Mouse (Mus musculus) embryonic facial prominence, embryonic 14.5 days (tissue): ENCODE data around the gene Carns1. TPM values are rescaled to one million over a fixed set of nuclear protein-coding genes. Genes with fewer than 3 reads are reported as not detected.
"Not testable (repeated sequence)": the region's sequence is repeated elsewhere in the genome, so short reads cannot be mapped to it uniquely, and the experiment has no call there.

ENCODE experiments used
- ATAC-seq: fragments of 200-750 bp; cut with Nextera tagmentation; 2 replicates; pipeline ENCODE4 v1.8.0; 2017; ENCODE audit warnings: low read depth, moderate number of reproducible peaks, moderate TSS enrichment
- DNase-seq: peaks from one replicate; pipeline ENCODE4 v3.0.0-alpha.2; 2015; ENCODE audit warnings: low spot score
- H3K27ac ChIP-seq: fragments of 300-500 bp; sonication (generic); replicated peaks from 2 replicates; pipeline ENCODE4 v1.5.1; 2014; ENCODE audit warnings: low read depth, mild to moderate bottlenecking, low read length, moderate library complexity
- H3K27me3 ChIP-seq: fragments of 300-500 bp; sonication (generic); replicated peaks from 2 replicates; pipeline ENCODE4 v1.6.1; 2014; ENCODE audit warnings: low read length; ENCODE audit not compliant: control insufficient read depth, insufficient read depth
- H3K36me3 ChIP-seq: fragments of 300-500 bp; sonication (generic); 2 replicates; pipeline ENCODE4 v1.6.1; 2014; ENCODE audit warnings: low read length, mixed read lengths; ENCODE audit not compliant: control insufficient read depth, insufficient read depth
- H3K4me1 ChIP-seq: fragments of 300-500 bp; sonication (generic); 2 replicates; pipeline ENCODE4 v1.6.1; 2014; ENCODE audit warnings: antibody characterized with exemption, low read length; ENCODE audit not compliant: control insufficient read depth, insufficient read depth
- H3K4me2 ChIP-seq: fragments of 300-500 bp; sonication (generic); 2 replicates; pipeline ENCODE4 v1.6.1; 2014; ENCODE audit warnings: low read depth, mild to moderate bottlenecking, low read length, moderate library complexity, mixed read lengths
- H3K4me3 ChIP-seq: fragments of 300-500 bp; sonication (generic); 2 replicates; pipeline ENCODE4 v1.5.1; 2014; ENCODE audit warnings: low read depth, mild to moderate bottlenecking, low read length
- H3K9ac ChIP-seq: fragments of 300-500 bp; sonication (generic); 2 replicates; pipeline ENCODE4 v1.6.1; 2014; ENCODE audit warnings: low read depth, mild to moderate bottlenecking, low read length, moderate library complexity, mixed read lengths
- H3K9me3 ChIP-seq: fragments of 300-500 bp; sonication (generic); 2 replicates; pipeline ENCODE4 v1.6.1; 2016; ENCODE audit warnings: low read length; ENCODE audit not compliant: control insufficient read depth
- WGBS: fragments of 180-500 bp; shearing (Covaris S2); extraction: QIAGEN DNeasy Blood & Tissue Kit; methylation state at CpG from one replicate; pipeline ENCODE4 v1.1.7; 2014; 5-methylcytosine and 5-hydroxymethylcytosine counted together
- polyA plus RNA-seq: library from polyadenylated mRNA; unstranded; fragments of >200 nt; fragmentation: Nextera tagmentation; extraction: Ambion mirVana; gene quantifications from 2 replicates; pipeline ENCODE4 v1.2.1, GENCODE M21; 2014

Carns1 gene
- polyA plus RNA-seq, 1 experiment from 2014 or later: 4.3 TPM

DNA sequence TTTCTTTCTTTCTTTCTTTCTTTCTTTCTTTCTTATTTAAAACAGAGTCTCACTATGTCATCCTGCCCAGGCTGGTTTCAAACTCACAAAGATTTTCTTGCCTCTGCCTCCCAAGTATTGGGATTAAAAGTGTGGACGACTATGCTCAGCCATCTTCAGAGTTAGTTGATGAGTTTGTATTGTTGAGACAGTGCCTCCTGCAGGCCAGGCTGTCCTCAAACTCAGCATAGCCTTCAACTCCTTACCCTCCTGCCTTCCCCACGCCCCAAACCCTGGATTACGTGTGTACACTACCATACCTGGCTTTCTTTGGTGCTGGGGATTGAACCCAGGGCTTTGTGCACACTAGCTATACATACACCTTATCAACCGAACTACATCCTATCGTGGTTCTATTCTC, 38.8 kb downstream of the Carns1 start:
- no peak overlapping the region for H3K27ac ChIP-seq
- 75% methylated on average over 5 of the region's 5 CpGs for WGBS
- DNase-seq (no peak), ATAC-seq (no peak)
- no peaks in the 10 kb centered on the region for H3K4me1 ChIP-seq
- no peaks in the 10 kb centered on the region for H3K27me3 ChIP-seq
- H3K36me3 ChIP-seq: peaks cover 9% of the 10 kb centered on the region
- no peak overlapping the region for H3K9ac ChIP-seq
- no peak overlapping the region for H3K4me3 ChIP-seq
- H3K9me3 ChIP-seq: no peaks in the 10 kb centered on the region
- no peak overlapping the region for H3K4me2 ChIP-seq

DNA sequence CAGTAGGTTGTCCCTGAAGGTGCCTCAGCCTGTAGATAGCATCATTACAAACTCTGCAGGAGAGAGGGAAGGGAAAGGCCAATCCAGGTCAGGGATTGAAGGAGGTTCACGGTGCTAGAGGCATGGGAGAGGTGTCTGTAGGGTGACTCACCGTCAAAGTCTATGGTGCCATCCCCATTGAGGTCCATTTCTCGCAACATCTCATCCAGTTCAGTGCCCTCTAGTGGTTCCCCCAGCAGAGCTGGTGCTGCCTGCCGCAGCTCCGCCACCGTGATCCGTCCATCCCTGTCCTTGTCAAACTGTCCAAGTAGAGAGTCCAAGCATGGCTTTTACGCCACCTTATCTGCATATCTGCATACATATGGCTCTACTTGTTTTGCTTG, 39.3 kb downstream of the Carns1 start:
- H3K4me1 ChIP-seq, H3K4me2 ChIP-seq, DNase-seq, H3K27me3 ChIP-seq, H3K9me3 ChIP-seq, H3K9ac ChIP-seq, H3K27ac ChIP-seq, H3K4me3 ChIP-seq: not testable (repeated sequence)
- WGBS: 29% methylated on average over 5 of the region's 8 CpGs
- peak; percentile 31; the same call in 1 of the 2 replicates for ATAC-seq
- H3K36me3 ChIP-seq: peaks cover 14% of the 10 kb centered on the region

DNA sequence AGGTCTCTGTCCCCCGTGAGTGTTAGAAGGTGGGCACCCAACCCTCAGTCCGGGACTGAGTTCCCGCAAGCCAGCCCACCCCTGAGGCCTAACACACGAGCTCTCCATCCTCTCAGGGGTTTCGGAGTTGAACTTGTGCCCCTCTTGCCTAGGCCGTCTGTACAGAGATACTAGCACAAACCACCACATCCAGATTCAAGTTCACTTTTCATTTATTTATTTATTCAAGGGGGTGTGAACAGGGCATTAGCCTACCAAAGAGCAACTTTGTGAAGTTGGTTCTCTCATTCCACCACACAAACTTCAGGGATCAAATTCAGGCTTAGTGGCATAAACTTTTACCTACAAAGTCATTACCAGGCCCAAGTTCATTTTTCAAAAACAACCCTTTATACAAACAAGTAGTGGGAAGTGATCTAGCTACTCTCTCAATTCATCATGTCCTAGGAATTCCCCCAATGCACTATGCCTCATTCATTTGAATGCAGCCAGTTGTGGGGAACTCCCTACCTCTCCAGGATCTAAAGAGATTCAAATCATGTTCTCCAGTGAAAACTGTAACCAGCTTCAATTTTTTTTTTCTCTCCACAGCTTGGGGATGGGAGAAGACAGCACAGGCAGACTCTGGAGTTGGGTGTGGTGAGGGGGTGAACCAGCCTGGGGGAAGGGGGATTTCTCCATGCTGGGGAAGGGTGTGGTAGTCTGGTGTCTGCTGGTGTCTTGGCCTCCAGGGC, 39.9 kb downstream of the Carns1 start:
- not testable (repeated sequence) for H3K4me3 ChIP-seq, H3K27me3 ChIP-seq, H3K4me2 ChIP-seq, H3K27ac ChIP-seq, H3K4me1 ChIP-seq, H3K9me3 ChIP-seq, ATAC-seq, H3K9ac ChIP-seq, DNase-seq
- 76% methylated on average over 6 of the region's 6 CpGs for WGBS
- peaks cover 18% of the 10 kb centered on the region for H3K36me3 ChIP-seq

GRCm38 (mm10) chr19:4134354-4134753, 40.9 kb downstream of the Carns1 start:
- no peak overlapping the region for H3K9ac ChIP-seq
- 83% methylated on average over 4 of the region's 4 CpGs for WGBS
- no peak overlapping the region for H3K27ac ChIP-seq
- no peak for DNase-seq
- H3K9me3 ChIP-seq: no peaks in the 10 kb centered on the region
- H3K27me3 ChIP-seq: no peaks in the 10 kb centered on the region
- no peak for ATAC-seq
- peaks cover 25% of the 10 kb centered on the region for H3K36me3 ChIP-seq
- no peak overlapping the region for H3K4me3 ChIP-seq
- H3K4me2 ChIP-seq: no peak overlapping the region
- no peaks in the 10 kb centered on the region for H3K4me1 ChIP-seq

- H3K27me3 ChIP-seq: no peaks in the 10 kb centered on the region
- DNase-seq (no peak), ATAC-seq (no peak)
- WGBS: 87% methylated on average over 2 of the region's 2 CpGs
- no peak overlapping the region for H3K9ac ChIP-seq
- H3K9me3 ChIP-seq: no peaks in the 10 kb centered on the region
- H3K4me2 ChIP-seq: no peak overlapping the region
- 0 out of 2 replicates have a peak, but pooled peaks cover 3% of the 10 kb centered on the region for H3K4me1 ChIP-seq
- no peak overlapping the region for H3K4me3 ChIP-seq
- peaks cover 45% of the 10 kb centered on the region for H3K36me3 ChIP-seq
- no peak overlapping the region for H3K27ac ChIP-seq
Measured at GRCm38 (mm10) chr19:4131768-4132167, 43.5 kb downstream of the Carns1 start.

DNA sequence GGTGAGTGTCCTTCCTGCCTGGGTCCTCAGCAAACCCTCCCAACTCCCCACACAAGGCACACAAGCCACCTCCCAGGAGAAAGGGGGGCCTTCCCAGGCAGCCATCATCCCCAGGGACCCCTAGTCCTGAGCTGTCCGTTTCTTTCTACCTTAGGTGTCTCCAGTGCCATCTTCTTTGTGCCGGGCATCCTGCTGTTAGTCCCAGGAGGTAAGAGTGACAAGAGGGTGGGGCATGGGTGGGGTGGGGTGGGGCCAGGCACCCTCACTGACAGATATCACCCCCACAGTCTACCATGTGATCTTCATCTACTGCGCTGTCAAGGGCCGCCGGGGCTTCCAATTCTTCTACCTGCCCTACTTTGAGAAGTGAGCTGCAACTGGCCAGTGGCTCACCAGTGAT, 44.2 kb downstream of the Carns1 start:
- no peak overlapping the region for H3K4me3 ChIP-seq
- DNase-seq (no peak), ATAC-seq (no peak)
- no peaks in the 10 kb centered on the region for H3K27me3 ChIP-seq
- H3K9me3 ChIP-seq: no peaks in the 10 kb centered on the region
- H3K4me1 ChIP-seq: 0 out of 2 replicates have a peak, but pooled peaks cover 6% of the 10 kb centered on the region
- no peak overlapping the region for H3K27ac ChIP-seq
- no peak overlapping the region for H3K9ac ChIP-seq
- no peak overlapping the region for H3K4me2 ChIP-seq
- peaks cover 45% of the 10 kb centered on the region for H3K36me3 ChIP-seq
- WGBS: 84% methylated on average over 5 of the region's 5 CpGs

DNA sequence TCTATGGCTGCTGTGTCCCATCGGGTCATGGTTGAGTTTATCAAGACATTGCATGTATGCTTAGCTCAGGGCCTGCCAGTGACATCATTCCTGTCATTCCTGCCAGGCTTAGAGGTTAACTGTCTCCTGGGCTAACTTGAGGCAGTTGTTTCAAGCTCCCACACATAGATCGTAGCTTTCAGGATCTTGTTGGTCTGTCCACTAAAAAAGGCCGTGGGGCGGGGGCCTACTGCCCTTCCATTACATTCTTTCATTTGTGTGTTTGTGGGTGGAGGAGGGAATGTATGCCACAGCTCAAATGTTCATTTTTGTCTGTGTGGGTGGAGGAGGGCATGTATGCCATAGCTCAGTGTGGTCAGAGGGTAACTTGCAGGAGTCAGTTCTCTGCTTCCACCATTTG, 45.2 kb downstream of the Carns1 start:
- H3K27ac ChIP-seq: no peak overlapping the region
- DNase-seq (no peak), ATAC-seq (no peak)
- 0 out of 2 replicates have a peak, but pooled peaks cover 6% of the 10 kb centered on the region for H3K4me1 ChIP-seq
- H3K4me2 ChIP-seq: no peak overlapping the region
- H3K9me3 ChIP-seq: no peaks in the 10 kb centered on the region
- 92% methylated on average over 4 of the region's 4 CpGs for WGBS
- no peak overlapping the region for H3K9ac ChIP-seq
- H3K4me3 ChIP-seq: no peak overlapping the region
- no peaks in the 10 kb centered on the region for H3K27me3 ChIP-seq
- peaks cover 45% of the 10 kb centered on the region for H3K36me3 ChIP-seq

DNA sequence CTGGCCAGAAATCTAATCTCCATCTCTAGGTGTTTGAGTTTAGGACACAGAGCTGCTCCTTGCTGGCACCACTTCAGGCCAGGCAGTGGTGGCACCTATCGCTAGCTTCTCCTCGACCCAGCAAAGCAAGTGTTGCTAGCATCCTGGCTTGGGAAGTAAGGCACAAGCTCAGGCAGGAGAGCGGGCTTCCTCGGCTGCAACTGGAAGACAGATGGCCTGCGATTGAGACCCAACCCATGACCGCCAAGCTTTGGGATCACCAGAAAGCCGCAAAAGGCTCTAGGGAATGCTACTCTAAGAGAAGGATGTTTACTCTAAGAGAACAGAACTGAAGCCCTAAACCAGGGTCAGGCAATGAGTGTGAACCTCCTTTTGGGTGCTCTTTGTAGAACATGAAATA, 45.8 kb downstream of the Carns1 start:
- DNase-seq: no peak
- Histone ChIP-seq H3K4me1 (0 out of 2 replicates have a peak, but pooled peaks cover 6% of the 10 kb centered on the region), H3K4me3 (no peak overlapping the region), H3K27ac (no peak overlapping the region), H3K4me2 (no peak overlapping the region), H3K9ac (no peak overlapping the region), H3K36me3 (peaks cover 45% of the 10 kb centered on the region), H3K9me3 (no peaks in the 10 kb centered on the region), H3K27me3 (no peaks in the 10 kb centered on the region)
- WGBS: 93% methylated on average over 7 of the region's 7 CpGs
- no peak for ATAC-seq
